Mouse (Mus musculus): ENCODE measurements around the gene Ciart. TPM values are rescaled to one million over a fixed set of nuclear protein-coding genes. Genes with fewer than 3 reads are reported as not detected.
"Not testable (repeated sequence)": the region's sequence is repeated elsewhere in the genome, so short reads cannot be mapped to it uniquely, and the experiment has no call there.

Gene Ciart
- 5.7 and 6.2 TPM in 2 replicates for polyA plus RNA-seq (2015; fragmentation: Nextera tagmentation; extraction: Ambion mirVana)

DNA sequence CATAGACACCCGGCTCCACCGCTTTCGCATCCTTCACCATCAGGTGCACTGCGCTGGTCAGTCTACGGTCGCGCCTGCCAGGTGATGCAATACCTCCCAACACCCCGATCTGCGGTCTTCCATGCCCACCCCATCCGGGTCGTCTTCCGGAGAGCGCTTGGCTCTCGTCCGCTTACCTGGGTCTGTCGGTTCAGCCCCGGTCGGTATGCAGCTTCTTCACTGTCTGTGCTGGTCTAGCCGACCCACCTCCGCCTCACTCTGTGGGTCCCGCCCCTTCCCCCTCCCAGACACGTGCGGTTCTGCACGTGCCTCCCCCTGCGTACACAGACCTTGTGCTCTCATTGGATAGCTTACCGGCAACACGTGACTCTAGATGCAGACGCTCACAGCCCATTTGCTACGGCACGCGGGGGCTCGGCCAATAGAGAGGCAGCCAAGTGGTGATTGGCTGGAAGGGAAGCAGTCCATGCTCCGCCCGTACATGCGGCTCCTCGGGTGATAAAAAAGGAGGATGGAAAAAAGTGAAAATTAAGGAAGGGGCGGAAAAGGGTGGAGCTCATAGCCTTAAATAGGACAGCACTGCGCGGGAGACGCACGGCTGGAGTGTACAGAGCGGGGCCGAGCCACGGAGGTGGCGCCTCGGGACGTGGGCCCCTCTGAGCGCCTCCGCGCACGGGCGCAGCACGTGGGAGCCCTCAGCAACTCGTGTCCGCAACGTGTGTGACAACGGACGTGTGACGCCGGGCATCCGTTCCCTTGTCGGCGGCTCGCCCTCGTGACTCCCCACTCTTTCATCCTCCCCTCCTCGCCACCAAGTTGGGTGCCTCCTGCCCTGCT, at the start of gene Ciart:
Gene Ciart (minus strand): TSS at position 273 of the 837 bp plus-strand sequence.
- H3K36me3 ChIP-seq: peaks cover 32% of the 10 kb centered on the region
- WGBS: under 1% methylated on average over 64 of the region's 66 CpGs
- H3K27ac ChIP-seq (replicated peaks): peak within 1 kb of the TSS; percentile 12
- H3K4me2 ChIP-seq: peak within 1 kb of the TSS; percentile 99
- H3K4me3 ChIP-seq: peak within 1 kb of the TSS; percentile 66
- H3K27me3 ChIP-seq (replicated peaks): no peaks in the 10 kb centered on the region
- no peaks in the 10 kb centered on the region for H3K9me3 ChIP-seq
- H3K9ac ChIP-seq: peak within 1 kb of the TSS; percentile 80
- H3K4me1 ChIP-seq: peaks cover 16% of the 10 kb centered on the region
- peak; percentile 94 for ATAC-seq (ENCODE audit: extremely low read depth, insufficient number of reproducible peaks, low FRiP score, low TSS enrichment)

DNA sequence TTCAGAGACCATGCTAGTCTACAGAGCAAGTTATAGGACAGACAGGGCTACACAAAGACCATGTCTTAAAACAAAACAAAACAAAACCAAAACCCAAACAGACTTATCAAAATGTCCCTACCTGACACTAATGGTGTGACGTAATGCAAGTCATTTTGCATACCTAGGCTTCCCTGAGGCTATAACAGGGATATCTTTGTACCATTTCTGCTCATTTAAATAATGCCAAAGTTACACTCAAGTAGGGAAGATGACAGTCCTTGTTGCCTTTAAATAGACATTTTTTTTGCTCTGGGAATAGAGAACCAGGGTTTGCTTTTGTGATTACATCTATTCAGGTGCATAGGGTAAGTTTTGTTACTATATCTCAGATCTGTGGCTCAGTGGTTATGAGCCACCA, 49.4 kb upstream of the Ciart start:
- Histone ChIP-seq H3K9me3 (no peaks in the 10 kb centered on the region), H3K9ac (no peak overlapping the region), H3K4me1 (peaks cover 34% of the 10 kb centered on the region), H3K4me2 (peak overlapping the region; percentile 83), H3K27ac (replicated peaks) (no peak overlapping the region), H3K4me3 (no peak overlapping the region; the same call in 1 of the 2 replicates), H3K36me3 (peaks cover 30% of the 10 kb centered on the region), H3K27me3 (replicated peaks) (no peaks in the 10 kb centered on the region)
- no peak for ATAC-seq (ENCODE audit: extremely low read depth, insufficient number of reproducible peaks, low FRiP score, low TSS enrichment)
- 92% methylated on average over 1 of the region's 1 CpGs for WGBS

DNA sequence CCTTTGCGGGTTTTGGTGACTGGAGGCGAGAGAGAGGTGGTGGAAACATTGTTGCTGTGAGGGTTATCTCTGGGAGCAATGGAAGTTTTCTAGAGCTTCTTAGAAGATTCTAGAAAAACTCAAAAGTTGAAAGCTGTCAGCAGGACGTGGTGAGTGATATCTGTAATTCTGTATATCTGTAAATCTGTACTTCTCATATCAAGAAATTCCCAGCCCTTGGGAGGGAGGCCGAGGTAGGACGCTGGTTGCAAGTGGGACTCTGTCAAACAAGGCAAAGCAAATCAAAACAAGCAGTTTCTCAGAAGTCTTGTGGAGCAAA, 48.4 kb upstream of the Ciart start:
- H3K9ac ChIP-seq: peak overlapping the region; percentile 98
- 0% methylated on average over 5 of the region's 5 CpGs for WGBS
- peak overlapping the region; percentile 83 for H3K4me2 ChIP-seq
- H3K36me3 ChIP-seq: peaks cover 22% of the 10 kb centered on the region
- peaks cover 34% of the 10 kb centered on the region for H3K4me1 ChIP-seq
- H3K9me3 ChIP-seq: no peaks in the 10 kb centered on the region
- no peak for ATAC-seq (ENCODE audit: extremely low read depth, insufficient number of reproducible peaks, low FRiP score, low TSS enrichment)
- peak overlapping the region; percentile 90 for H3K4me3 ChIP-seq
- peak overlapping the region; percentile 88 for H3K27ac ChIP-seq (replicated peaks)
- H3K27me3 ChIP-seq (replicated peaks): no peaks in the 10 kb centered on the region

DNA sequence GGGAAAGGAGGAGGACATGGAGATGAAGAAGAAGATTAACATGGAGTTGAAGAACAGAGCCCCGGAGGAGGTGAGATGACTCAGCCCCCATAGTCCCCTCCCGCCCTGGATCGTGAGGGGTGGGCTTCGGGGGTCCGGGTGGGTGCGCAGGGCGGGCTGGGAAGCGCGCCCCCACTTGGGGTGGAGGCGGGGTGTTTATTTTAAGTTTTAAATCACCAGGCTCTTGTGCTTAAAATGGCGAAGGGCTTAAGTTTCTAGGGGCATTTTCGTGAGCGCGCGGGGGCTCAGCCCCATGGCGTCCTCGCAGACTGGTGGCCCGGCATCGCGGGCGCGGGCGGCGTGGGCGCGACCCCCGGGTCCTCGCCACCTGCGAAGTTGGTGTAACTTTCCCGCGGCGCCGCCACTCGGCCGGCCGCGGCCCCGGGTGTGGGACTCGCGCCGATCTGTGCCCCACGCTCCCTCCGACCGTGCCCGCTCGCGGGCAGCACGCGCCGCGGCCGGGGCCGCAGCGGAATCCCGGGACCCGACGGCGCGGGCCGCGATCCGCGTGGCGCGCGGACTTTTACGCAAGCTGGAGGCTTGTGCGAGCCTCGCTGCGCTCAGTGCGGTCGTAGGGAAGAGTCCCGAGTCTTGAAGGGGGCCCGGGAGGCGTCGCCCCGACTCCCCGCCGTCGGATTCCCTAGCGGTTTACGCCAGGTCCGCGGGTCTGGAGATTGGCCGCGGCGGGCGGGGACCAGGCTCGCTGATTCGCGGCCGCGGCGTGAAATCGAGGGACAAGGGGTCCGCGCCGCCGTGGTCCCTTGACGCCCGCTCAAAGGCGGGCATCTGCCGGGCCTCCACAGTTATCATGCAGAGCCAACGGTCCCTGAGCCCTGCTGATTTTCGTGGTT, 47.8 kb upstream of the Ciart start:
- Histone ChIP-seq H3K4me1 (peaks cover 34% of the 10 kb centered on the region), H3K36me3 (peaks cover 16% of the 10 kb centered on the region), H3K9me3 (no peaks in the 10 kb centered on the region), H3K9ac (peak overlapping the region; percentile 98), H3K27ac (replicated peaks) (peak overlapping the region; percentile 88), H3K27me3 (replicated peaks) (no peaks in the 10 kb centered on the region), H3K4me3 (peak overlapping the region; percentile 90), H3K4me2 (peak overlapping the region; percentile 83)
- under 1% methylated on average over 105 of the region's 105 CpGs for WGBS
- ATAC-seq (ENCODE audit: extremely low read depth, insufficient number of reproducible peaks, low FRiP score, low TSS enrichment): no peak; the same call in 1 of the 2 replicates

DNA sequence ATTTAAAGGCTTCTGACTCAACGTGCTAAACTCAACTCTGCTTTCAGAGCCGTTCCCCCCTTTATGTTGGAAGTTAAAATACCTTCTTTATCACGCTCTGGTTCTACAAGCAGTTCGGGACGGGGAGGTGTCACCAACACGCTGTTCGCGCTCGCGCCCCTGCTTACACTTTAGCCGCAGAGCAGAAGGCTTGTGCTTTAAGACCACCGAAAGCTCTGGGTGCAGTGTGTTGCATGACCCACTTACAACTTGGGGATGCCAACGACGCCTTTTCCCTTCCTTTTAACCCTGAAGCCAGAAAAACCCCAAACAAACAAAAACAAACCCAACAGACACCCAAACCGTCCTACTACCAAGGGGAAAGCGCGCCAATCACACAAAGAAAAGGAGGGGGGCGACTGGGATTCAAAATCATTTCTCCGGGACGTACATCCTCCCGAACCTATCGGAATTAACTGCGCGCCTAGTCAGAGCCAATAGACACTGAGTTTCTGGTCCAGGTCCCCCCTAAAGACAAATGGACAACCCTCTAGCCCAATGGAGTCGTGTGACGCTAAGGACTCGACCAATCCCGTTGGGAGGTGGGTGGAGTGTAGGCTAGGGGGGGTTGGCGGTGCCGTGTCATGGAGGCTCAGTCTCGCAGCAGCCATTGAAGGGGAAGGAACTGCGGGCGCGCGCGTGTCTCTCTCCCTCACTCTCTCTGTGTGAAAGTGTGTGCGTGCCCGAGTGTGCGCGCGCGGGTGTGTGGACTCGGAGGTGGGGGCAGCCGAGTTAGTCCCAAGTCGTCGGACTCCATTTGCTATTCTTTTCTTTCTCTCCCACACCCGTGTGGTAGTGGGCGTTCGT, 46.8 kb upstream of the Ciart start, which contains the start of gene Anp32e:
Gene Anp32e (plus strand): TSS at position 589 of the 846 bp plus-strand sequence.
- Histone ChIP-seq H3K4me2 (peak within 1 kb of the TSS; percentile 83), H3K9ac (peak within 1 kb of the TSS; percentile 98), H3K4me1 (peaks cover 34% of the 10 kb centered on the region), H3K36me3 (peaks cover 6% of the 10 kb centered on the region), H3K9me3 (no peaks in the 10 kb centered on the region), H3K4me3 (peak within 1 kb of the TSS; percentile 90), H3K27me3 (replicated peaks) (no peaks in the 10 kb centered on the region), H3K27ac (replicated peaks) (peak within 1 kb of the TSS; percentile 88)
- WGBS: under 1% methylated on average over 49 of the region's 49 CpGs
- peak; percentile 99 for ATAC-seq (ENCODE audit: extremely low read depth, insufficient number of reproducible peaks, low FRiP score, low TSS enrichment)

DNA sequence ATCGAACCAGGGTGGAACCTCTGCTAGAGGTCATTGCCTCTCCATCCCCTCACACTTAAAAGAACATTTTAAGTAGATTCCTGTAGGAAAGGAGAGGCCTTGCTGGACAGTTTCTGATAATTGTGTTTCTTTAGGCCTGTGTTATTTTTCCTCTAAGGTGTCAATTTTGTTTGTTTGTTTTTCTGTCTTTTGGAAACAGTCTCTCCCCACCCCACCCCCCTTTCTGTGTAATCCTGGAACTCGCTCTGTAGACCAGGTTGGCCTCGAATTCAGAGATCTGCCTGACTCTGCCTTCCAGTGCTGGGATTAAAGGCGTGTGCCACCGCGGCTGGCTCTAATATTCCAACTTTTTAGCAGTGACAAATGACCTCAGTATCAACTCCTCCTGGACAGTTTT, 46.2 kb upstream of the Ciart start:
- 52% methylated on average over 6 of the region's 6 CpGs for WGBS
- no peak for ATAC-seq (ENCODE audit: extremely low read depth, insufficient number of reproducible peaks, low FRiP score, low TSS enrichment)
- no peaks in the 10 kb centered on the region for H3K27me3 ChIP-seq (replicated peaks)
- H3K9me3 ChIP-seq: no peaks in the 10 kb centered on the region
- H3K36me3 ChIP-seq: peaks cover under 1% of the 10 kb centered on the region; the same call in 1 of the 2 replicates
- peak overlapping the region; percentile 87 for H3K27ac ChIP-seq (replicated peaks)
- peak overlapping the region; percentile 82 for H3K9ac ChIP-seq
- peak overlapping the region; percentile 90 for H3K4me3 ChIP-seq
- H3K4me1 ChIP-seq: peaks cover 34% of the 10 kb centered on the region
- peak overlapping the region; percentile 83 for H3K4me2 ChIP-seq

DNA sequence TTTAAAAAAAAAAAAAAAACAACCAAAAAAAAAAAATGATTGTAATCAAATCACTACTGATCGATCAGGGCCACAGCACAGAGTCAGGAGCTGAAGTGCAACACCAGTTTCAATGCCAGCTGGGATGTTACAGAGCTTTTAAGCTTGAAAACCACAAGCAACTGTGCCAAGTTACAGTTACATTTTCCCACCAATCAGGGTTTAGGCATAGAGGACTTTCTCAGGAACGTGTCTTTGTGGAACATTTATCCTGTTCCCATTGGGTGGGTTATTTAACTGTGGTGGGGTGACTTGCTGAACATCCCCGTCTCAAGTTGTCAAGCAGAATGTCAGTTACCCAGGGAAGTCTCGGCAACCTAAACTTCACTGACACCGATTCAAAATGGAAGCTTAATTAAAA, 43.0 kb upstream of the Ciart start:
- Histone ChIP-seq H3K36me3 (no peaks in the 10 kb centered on the region), H3K4me3 (no peak overlapping the region), H3K27me3 (replicated peaks) (no peaks in the 10 kb centered on the region), H3K27ac (replicated peaks) (no peak overlapping the region), H3K4me1 (peaks cover 16% of the 10 kb centered on the region), H3K4me2 (no peak overlapping the region), H3K9ac (no peak overlapping the region), H3K9me3 (no peaks in the 10 kb centered on the region)
- no peak for ATAC-seq (ENCODE audit: extremely low read depth, insufficient number of reproducible peaks, low FRiP score, low TSS enrichment)
- WGBS: 71% methylated on average over 5 of the region's 5 CpGs

DNA sequence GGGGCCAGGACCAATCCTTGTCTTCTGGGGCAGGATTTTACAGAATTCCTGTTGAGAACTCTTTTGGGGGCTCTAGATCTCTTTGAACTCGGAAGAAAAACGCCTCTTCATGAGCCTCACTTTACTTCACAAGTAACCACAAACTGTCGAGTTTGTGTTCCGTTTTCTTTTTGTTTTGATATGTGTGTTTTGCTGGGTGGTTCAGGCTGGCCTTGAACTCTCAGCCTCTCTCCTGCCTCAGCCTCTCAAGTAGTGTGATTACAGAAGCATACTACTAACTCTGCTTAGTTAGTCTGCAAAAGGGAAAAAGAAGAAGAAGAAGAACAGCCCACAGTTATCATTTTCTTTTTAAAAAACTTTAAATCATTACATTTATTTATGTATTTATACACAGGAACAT, 42.1 kb upstream of the Ciart start:
- Histone ChIP-seq H3K36me3 (no peaks in the 10 kb centered on the region), H3K4me2 (no peak overlapping the region), H3K4me3 (no peak overlapping the region), H3K27ac (replicated peaks) (no peak overlapping the region), H3K27me3 (replicated peaks) (no peaks in the 10 kb centered on the region), H3K9me3 (no peaks in the 10 kb centered on the region), H3K4me1 (peaks cover 16% of the 10 kb centered on the region), H3K9ac (no peak overlapping the region)
- no peak for ATAC-seq (ENCODE audit: extremely low read depth, insufficient number of reproducible peaks, low FRiP score, low TSS enrichment)
- whole genome bisulfite sequencing: 57% methylated on average over 4 of the region's 4 CpGs

DNA sequence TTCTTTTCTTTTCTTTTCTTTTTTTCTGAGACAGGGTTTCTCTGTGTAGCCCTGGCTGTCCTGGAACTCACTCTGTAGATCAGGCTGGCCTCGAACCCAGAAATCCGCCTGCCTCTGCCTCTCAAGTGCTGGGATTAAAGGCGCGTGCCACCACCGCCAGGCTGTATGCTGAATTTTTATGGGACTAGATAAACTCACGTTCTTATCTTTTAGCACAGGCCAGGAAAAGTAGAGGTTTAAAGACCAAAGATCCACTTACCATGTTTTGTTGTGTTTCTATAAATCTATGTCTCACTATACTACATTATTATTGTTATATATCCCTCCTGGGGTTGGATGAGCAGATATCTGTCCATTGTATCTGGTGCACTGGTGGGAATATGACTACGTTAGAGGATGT, 41.4 kb upstream of the Ciart start:
- H3K4me1 ChIP-seq: peaks cover 14% of the 10 kb centered on the region
- H3K9me3 ChIP-seq; H3K36me3 ChIP-seq; H3K27me3 ChIP-seq (replicated peaks); H3K4me3 ChIP-seq; H3K27ac ChIP-seq (replicated peaks); ATAC-seq (ENCODE audit: extremely low read depth, insufficient number of reproducible peaks, low FRiP score, low TSS enrichment); H3K4me2 ChIP-seq; H3K9ac ChIP-seq: not testable (repeated sequence)
- 80% methylated on average over 7 of the region's 7 CpGs for WGBS

DNA sequence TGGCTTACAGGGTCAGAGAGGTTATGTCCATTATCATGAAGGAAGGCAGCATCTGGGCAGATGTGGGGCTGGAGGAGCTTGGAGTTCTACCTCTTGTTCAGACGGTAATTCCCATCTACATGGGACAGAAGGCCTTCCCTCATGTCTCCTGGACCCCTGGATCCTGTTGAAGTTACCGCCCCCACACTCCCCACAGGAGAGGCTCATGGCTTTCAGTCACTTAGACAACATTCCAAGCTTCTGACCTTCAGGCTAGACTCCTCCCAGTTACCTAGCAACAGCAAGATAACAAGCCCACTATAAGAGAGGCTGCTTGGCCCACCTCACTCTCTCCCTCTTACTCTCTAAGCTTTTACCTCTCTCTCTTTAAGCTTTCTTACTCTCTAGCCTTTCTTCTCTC, 38.5 kb upstream of the Ciart start:
- not testable (repeated sequence) for H3K9me3 ChIP-seq; H3K36me3 ChIP-seq; H3K4me3 ChIP-seq; H3K27me3 ChIP-seq (replicated peaks); H3K4me2 ChIP-seq; ATAC-seq (ENCODE audit: extremely low read depth, insufficient number of reproducible peaks, low FRiP score, low TSS enrichment); H3K27ac ChIP-seq (replicated peaks); H3K4me1 ChIP-seq; H3K9ac ChIP-seq
- 51% methylated on average over 2 of the region's 2 CpGs for WGBS

DNA sequence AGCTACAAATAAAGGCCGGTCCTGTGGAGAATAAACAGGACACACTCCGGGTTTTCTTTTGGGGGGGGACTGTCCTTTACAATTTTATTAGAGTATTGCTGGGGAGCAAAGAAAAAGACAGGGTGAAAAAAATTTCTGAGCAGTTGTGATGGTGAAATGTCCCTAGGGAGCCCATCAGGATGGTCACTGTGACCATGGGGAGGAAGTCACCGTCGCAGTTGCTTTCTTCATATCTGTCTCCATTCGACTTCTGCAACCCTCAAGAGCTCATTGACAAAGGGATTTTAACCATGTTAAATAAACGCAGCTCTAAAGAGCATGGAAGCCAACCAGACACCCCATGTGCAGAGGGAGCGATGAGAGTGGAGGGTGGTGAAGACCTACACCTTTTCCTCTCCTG, 34.7 kb upstream of the Ciart start:
- H3K4me2 ChIP-seq: no peak overlapping the region
- WGBS: 61% methylated on average over 7 of the region's 7 CpGs

More for the DNA sequence above, 34.7 kb upstream of the Ciart start:
- H3K9ac ChIP-seq: no peak overlapping the region
- no peak overlapping the region for H3K27ac ChIP-seq (replicated peaks)
- no peak overlapping the region for H3K4me3 ChIP-seq
- H3K36me3 ChIP-seq: no peaks in the 10 kb centered on the region
- H3K27me3 ChIP-seq (replicated peaks): no peaks in the 10 kb centered on the region
- ATAC-seq (ENCODE audit: extremely low read depth, insufficient number of reproducible peaks, low FRiP score, low TSS enrichment): no peak
- H3K4me1 ChIP-seq: 0 out of 2 replicates have a peak, but pooled peaks cover 9% of the 10 kb centered on the region
- H3K9me3 ChIP-seq: no peaks in the 10 kb centered on the region

Measured in heart, embryonic 13.5 days (tissue).